Mouse (Mus musculus) G1E (cell line): Measurements from ENCODE around the gene Tmtc4. TPM values are rescaled to one million over a fixed set of nuclear protein-coding genes. Genes with fewer than 3 reads are reported as not detected.

Experiments
- ATAC-seq: 2 replicates; pipeline ENCODE4 v1.8.0; 2016; ENCODE audit warnings: mild to moderate bottlenecking; ENCODE audit not compliant: insufficient number of reproducible peaks, poor library complexity, low FRiP score, severe bottlenecking; ENCODE audit errors: extremely low read depth
- DNase-seq: peaks from one replicate; pipeline ENCODE4 v3.0.0; 2012; ENCODE audit warnings: low spot score
- H3K27me3 ChIP-seq: 2 replicates; pipeline ENCODE4 v1.6.1; 2012; ENCODE audit warnings: mild to moderate bottlenecking, low read length, inconsistent platforms; ENCODE audit not compliant: insufficient read depth
- H3K36me3 ChIP-seq: replicated peaks from 2 replicates; pipeline ENCODE3; 2012; ENCODE audit warnings: mild to moderate bottlenecking, inconsistent platforms
- H3K4me1 ChIP-seq: 2 replicates; pipeline ENCODE4 v1.6.1; 2012; ENCODE audit warnings: low read depth, low read length, inconsistent platforms, mixed read lengths; ENCODE audit not compliant: insufficient read depth
- H3K4me3 ChIP-seq: 2 replicates; pipeline ENCODE4 v1.5.1; 2012; ENCODE audit warnings: low read depth, mild to moderate bottlenecking, inconsistent platforms, low read length, moderate library complexity, mixed read lengths
- H3K9me3 ChIP-seq: replicated peaks from 2 replicates; pipeline ENCODE4 v1.6.1; 2012; ENCODE audit warnings: inconsistent platforms
- CTCF ChIP-seq: IDR thresholded peaks from 2 replicates; pipeline ENCODE4 v1.5.1; 2012; ENCODE audit warnings: low read depth, low read length, inconsistent platforms, mixed read lengths
- GATA1 ChIP-seq: IDR thresholded peaks from 2 replicates; pipeline ENCODE4 v1.6.1; 2012; ENCODE audit warnings: borderline replicate concordance, low read length, inconsistent platforms, mixed read lengths
- GATA2 ChIP-seq: IDR thresholded peaks from 2 replicates; pipeline ENCODE4 v1.6.1; 2012; ENCODE audit warnings: low read depth, low read length, inconsistent platforms, borderline replicate concordance
- POLR2AphosphoS5 ChIP-seq: IDR thresholded peaks from 2 replicates; pipeline ENCODE4 v1.6.1; 2012; ENCODE audit warnings: low read depth, low read length, inconsistent platforms; ENCODE audit not compliant: insufficient replicate concordance
- TAL1 ChIP-seq: conservative IDR thresholded peaks from 2 replicates; pipeline ENCODE4 v1.6.1; 2012; ENCODE audit warnings: low read depth, low read length, inconsistent platforms, mixed read lengths
- polyA plus RNA-seq: library from polyadenylated mRNA; stranded (reverse); fragments of >175 nt; gene quantifications from 2 replicates; pipeline ENCODE4 v1.2.3, GENCODE M21; 2012
- total RNA-seq, 2 experiments: library from RNA; stranded (forward) in 1 of 2; stranded (reverse) in 1 of 2; fragments of 200-1000 nt in 1 of 2; fragments of >200 nt in 1 of 2; fragmentation: Nextera tagmentation in 1 of 2; gene quantifications; 2 replicates each; pipeline ENCODE4 v1.2.3; 2014 to 2017

Tmtc4 gene
- total and polyA plus RNA-seq, 3 experiments: 0.96 to 12.6 (median 9.6) TPM

DNA sequence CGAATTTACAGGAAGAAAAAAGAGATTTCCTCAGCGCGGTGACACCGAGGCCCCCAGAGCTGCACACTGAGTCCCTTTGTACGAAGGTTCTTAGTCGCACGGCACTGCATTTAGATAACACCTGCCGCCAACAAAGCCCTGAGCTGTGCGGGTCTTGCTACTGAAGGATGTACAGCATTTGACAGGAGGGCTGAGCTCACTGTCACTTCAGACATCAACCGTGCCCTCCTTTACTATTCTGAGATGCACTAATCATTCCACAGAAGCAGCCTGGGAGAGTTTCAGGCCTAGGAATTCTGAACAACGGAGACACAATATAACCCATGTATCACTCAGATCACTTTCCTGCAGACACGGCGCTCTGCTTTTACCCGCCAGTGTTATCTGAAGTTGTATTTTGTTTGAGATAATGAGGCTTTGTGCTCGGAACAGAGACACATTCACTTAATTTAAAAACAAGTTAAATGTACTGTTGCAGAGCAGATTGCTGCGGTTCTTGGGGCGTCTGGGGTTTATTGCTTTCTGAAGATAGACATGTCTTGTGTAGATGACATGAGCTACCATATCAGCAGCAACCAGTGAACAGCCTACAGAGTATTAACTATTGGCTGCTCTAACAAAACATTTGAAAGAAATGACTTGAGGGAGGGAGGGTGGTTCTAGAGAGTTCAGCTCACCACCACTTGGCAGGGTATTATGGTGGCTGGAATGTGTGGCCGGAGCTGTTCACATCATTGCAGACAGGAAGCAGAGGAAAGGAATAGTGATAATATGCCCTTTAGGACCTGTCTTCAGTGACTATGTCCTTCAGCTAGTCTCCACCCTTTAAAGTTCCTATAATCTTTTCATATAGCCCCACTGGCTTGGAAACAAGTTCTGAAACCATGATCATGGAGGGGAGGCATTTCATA is 25.5 kb upstream of the Tmtc4 start:
- no peaks in the 10 kb centered on the region for H3K36me3 ChIP-seq
- no peaks in the 10 kb centered on the region for H3K4me1 ChIP-seq
- no peak for ATAC-seq
- no peaks in the 10 kb centered on the region for H3K9me3 ChIP-seq
- H3K27me3 ChIP-seq: no peaks in the 10 kb centered on the region
- no peak for DNase-seq
- no peak overlapping the region for H3K4me3 ChIP-seq
- TF ChIP-seq GATA2: no peak
- no peak for TF ChIP-seq CTCF
- TF ChIP-seq TAL1: no peak
- no peak for TF ChIP-seq POLR2AphosphoS5

DNA sequence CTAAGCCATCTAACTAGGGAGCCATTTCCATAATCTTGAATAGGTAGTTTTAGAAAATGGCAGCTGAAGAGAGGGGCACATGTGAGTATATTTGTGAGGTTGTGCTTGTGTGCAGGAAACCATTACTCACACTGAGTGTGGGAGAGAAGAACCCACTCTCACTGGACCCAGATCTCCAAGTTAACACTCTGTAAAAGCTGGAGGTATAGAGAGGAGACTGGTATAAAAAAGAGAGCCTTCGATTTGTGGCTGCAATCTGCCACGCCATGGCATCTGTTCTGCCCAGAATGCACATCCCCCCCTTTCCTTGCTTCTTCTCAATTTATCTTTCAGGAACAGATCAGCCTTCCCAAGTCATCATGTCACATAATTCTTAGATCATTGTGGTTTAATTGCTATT is 24.8 kb upstream of the Tmtc4 start:
- no peak for TF ChIP-seq GATA2
- TF ChIP-seq CTCF: no peak
- no peak for TF ChIP-seq POLR2AphosphoS5
- TF ChIP-seq GATA1: no peak
- no peak for TF ChIP-seq TAL1
- no peaks in the 10 kb centered on the region for H3K36me3 ChIP-seq
- DNase-seq (no peak), ATAC-seq (no peak)
- no peak overlapping the region for H3K4me3 ChIP-seq
- H3K4me1 ChIP-seq: no peaks in the 10 kb centered on the region
- H3K27me3 ChIP-seq: no peaks in the 10 kb centered on the region
- no peaks in the 10 kb centered on the region for H3K9me3 ChIP-seq

DNA sequence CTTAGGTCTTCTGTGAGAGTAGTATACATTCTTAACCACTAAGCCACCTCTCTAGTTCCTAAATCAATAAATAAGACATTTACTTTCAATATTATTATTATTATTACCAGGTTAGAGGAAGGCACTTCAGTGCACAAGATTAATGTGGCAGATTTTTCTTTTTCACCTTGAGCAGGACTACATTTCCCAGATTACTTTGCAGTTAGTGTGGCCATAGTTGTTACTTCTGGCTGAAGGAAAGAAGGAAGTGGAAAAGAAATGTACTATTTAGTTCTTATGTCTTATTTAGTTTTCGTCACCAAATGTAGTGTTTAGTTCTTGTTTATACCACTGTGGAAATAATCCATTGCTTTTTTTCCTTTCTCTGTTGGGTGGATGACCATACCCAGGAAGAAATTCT is 19.9 kb upstream of the Tmtc4 start:
- DNase-seq: no peak
- H3K4me1 ChIP-seq: no peaks in the 10 kb centered on the region
- TF ChIP-seq TAL1 (no peak), GATA1 (no peak), POLR2AphosphoS5 (no peak), CTCF (no peak), GATA2 (no peak)

DNA sequence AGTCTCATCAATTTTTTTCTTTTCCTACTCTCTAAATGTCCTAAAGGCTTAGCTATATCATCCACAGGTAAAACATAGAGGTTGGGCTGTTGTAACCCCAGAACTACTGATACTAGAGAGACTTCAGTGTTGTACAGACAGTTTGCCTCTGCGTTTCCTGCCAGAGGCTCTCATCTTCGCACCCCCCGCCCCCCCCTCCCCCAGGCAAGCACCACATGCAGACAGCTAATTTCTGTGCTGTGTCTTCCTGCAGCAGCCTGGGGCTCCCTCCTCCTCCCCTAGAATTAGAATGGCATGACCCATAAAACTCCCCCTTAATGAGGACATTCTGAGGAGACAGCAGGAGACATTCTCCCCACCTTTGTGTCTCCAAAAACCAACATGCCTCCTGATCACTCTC is 17.6 kb upstream of the Tmtc4 start:
- Histone ChIP-seq H3K27me3 (no peaks in the 10 kb centered on the region; the same call in 1 of the 2 replicates), H3K36me3 (no peaks in the 10 kb centered on the region), H3K9me3 (no peaks in the 10 kb centered on the region), H3K4me1 (no peaks in the 10 kb centered on the region), H3K4me3 (no peak overlapping the region)
- TF ChIP-seq GATA1: no peak
- TF ChIP-seq CTCF: no peak
- no peak for TF ChIP-seq POLR2AphosphoS5
- TF ChIP-seq TAL1: no peak
- TF ChIP-seq GATA2: no peak
- ATAC-seq (no peak), DNase-seq (no peak)

More for the DNA sequence above, 19.9 kb upstream of the Tmtc4 start:
- Histone ChIP-seq H3K9me3 (no peaks in the 10 kb centered on the region), H3K36me3 (no peaks in the 10 kb centered on the region), H3K4me3 (no peak overlapping the region), H3K27me3 (no peaks in the 10 kb centered on the region; the same call in 1 of the 2 replicates)
- ATAC-seq: no peak

DNA sequence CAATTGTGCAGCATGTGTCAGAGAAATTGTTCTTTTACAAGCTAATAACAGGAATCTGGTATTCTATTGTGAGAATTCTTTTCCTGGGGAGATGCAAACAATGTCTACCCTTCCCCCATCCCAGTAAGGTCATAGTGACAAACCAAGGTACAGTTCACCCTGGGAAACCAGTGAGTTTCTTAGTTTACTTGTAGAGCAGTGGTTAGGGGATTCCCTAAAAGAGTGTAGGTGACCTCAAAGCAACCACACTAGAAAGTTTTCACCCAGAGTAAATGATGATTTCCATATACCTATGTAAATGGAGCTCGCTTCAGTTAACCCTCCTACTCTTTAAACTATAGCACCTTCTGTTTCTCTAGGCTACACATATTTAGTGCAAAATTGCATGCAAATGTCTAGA is 13.6 kb upstream of the Tmtc4 start:
- no peaks in the 10 kb centered on the region for H3K4me1 ChIP-seq
- peaks cover 9% of the 10 kb centered on the region for H3K27me3 ChIP-seq
- no peaks in the 10 kb centered on the region for H3K9me3 ChIP-seq
- H3K4me3 ChIP-seq: no peak overlapping the region
- TF ChIP-seq CTCF (no peak), POLR2AphosphoS5 (no peak), GATA2 (no peak)
- no peaks in the 10 kb centered on the region for H3K36me3 ChIP-seq
- DNase-seq: no peak
- ATAC-seq: no peak

DNA sequence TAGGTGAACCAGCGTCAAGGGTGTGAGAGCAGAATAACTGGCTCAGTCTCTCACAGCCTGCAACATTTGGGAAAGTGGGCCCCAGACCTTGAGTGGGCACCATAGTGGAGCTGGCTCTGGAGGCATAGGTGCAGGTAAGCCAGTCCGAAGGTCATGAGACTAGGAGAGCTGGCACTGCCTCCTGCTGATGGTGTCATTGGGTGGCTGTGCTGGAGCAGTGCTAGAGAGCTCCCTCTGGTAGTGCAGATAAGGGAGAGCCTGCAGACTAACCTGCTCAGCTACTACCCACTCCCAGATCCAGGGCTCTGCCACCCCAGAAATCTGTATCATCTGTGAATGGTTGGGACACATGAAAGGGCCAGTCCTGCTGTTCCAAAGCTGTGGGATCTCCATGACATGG is 10.1 kb upstream of the Tmtc4 start:
- Histone ChIP-seq H3K36me3 (no peaks in the 10 kb centered on the region), H3K27me3 (peaks cover 13% of the 10 kb centered on the region), H3K4me1 (no peaks in the 10 kb centered on the region), H3K4me3 (no peak overlapping the region), H3K9me3 (no peaks in the 10 kb centered on the region)
- no peak for ATAC-seq
- TF ChIP-seq GATA2 (no peak), CTCF (no peak), GATA1 (no peak), POLR2AphosphoS5 (no peak), TAL1 (no peak)
- no peak for DNase-seq
